Mouse (Mus musculus) left cerebral cortex, adult 2 months (tissue): ENCODE results near the gene Tnfsf13. TPM values are rescaled to one million over a fixed set of nuclear protein-coding genes. Genes with fewer than 3 reads are reported as not detected.

Source experiments
- DNase-seq, 2 experiments: peaks; one replicate each; pipeline ENCODE4 v3.0.0; 2021 to 2022; ENCODE audit warnings: low spot score in 2 of 2, mixed read lengths in 1 of 2; ENCODE audit errors: extremely low spot score in 1 of 2
- H3K27ac ChIP-seq: fragments of 200-600 bp; 2 replicates; pipeline ENCODE4 v1.8.1; 2022
- H3K4me3 ChIP-seq: fragments of 200-600 bp; 2 replicates; pipeline ENCODE4 v1.8.1; 2022
- CTCF ChIP-seq: fragments of 200-600 bp; IDR thresholded peaks from 2 replicates; pipeline ENCODE4 v1.8.1; 2022; ENCODE audit warnings: antibody characterized with exemption, mild to moderate bottlenecking, moderate library complexity
- intact Hi-C: fragments of 180-260 bp; cut with DNase I; formaldehyde crosslinking; loops from one replicate; pipeline ENCODE4 v1.15.1; 2025
- microRNA-seq, 2 experiments: library from miRNA; unstranded; fragments of <30 nt; microRNA quantifications; one replicate each; pipeline ENCODE4 v1.2.0; 2021
- total RNA-seq, 2 experiments: library from RNA; stranded (reverse); gene quantifications; 2 replicates each; pipeline ENCODE4 v1.2.3; 2021

Gene Tnfsf13
- total RNA-seq, 2 experiments from 2014 or later = 3.3 to 3.8 TPM

DNA sequence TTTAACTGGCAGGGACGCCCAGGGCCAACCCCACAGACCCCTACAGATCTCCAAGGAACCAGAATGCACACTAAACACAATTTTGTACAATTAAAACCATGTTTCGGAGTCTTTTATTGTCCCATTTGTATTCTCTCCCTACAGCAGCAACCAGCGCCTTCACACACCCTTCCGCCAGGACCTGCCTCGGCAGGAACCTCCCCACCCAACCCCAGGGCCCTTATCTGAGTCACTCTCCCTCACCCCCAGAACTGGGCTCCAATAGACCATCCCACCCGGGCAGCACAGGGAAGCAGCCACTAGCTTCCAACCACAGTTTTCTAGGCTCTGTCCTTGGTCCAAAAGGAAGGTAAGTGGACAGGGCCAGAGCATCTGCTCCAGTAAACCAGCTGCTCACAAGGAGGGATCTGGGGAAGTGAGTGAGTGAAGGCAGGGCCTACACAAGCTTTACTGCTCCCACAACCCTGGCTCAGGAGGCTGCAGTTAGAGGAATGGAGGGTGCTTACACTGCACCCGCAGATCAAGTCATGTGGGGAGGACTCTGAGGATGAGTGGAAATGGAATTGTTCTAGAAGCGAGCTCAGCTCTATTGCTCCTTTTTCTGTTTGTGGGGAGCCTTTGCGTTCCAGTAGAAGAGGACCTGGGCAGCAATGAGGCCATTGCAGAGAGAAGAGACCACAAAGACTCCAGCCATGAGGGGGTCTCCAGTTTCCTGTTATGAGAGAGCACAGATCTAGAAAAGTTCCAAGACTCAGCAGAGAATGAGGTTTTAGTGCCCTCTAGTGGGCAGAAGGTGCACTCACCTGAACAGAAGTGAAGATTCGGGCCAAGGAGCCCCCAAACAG, 28.7 kb downstream of the Tnfsf13 start:
- no peak for DNase-seq
- Histone ChIP-seq H3K4me3 (no peak overlapping the region), H3K27ac (no peak overlapping the region)
- intact Hi-C loops = no loop called here
- TF ChIP-seq CTCF = peak; percentile 85

DNA sequence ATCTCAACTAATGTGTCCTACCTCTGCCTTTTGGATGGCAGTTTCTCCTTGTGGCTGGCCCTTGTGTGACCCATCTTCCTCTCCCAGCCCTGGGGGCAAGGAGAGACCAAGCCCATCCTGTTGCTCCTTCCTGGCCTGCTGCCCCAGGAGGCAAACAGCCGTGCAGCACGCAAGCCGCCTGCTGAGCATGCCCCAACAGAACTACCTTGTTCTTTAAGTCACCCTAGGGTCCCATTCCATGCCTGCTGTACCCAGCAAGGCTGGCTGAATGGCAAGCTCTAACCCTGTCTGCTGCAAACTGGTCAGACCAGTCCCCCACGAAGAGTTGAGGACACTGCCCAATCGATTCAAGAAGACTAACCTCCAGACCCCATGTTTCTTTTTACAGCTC, 29.5 kb downstream of the Tnfsf13 start:
- H3K4me3 ChIP-seq = no peak overlapping the region
- intact Hi-C loops = no loop called here
- TF ChIP-seq CTCF = no peak
- no peak overlapping the region for H3K27ac ChIP-seq
- DNase-seq = no peak

DNA sequence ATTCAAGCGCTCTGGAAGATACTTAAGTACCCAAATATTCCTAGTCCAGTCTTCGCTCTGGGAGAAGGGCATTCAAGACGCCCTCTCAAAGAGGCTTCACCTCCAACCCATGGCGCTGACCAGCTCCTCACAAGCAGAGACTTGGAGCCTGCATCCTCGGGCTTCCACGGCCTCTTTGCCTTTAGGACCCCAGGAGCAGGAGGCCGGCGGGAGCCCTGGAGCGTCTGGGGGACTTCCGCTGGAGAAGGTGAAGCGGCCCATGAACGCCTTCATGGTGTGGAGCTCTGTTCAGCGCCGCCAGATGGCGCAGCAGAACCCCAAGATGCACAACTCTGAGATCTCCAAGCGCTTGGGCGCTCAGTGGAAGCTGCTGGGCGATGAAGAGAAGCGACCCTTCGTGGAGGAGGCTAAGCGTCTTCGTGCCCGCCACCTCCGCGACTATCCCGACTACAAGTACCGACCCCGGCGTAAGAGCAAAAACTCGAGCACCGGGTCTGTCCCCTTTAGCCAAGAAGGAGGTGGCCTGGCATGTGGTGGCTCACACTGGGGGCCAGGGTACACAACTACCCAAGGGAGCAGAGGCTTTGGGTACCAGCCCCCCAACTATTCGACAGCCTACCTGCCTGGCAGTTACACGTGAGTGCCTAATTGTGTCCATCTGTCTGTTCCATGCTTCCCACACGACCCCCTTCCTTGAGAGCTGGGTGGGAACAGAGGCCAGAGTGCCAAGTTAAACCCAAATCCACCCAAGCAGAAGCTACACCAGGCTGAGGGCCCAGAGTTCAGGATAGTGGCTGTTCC, 30.1 kb downstream of the Tnfsf13 start, which contains the start of gene Sox15:
Gene Sox15, plus strand, starts transcription at position 51 of the 801 bp plus-strand sequence.
- intact Hi-C loops = no loop called here
- peak; percentile 87 for TF ChIP-seq CTCF
- no peak within 1 kb of the TSS for H3K27ac ChIP-seq
- DNase-seq = peak; percentile 63 to 77
- H3K4me3 ChIP-seq = no peak within 1 kb of the TSS

DNA sequence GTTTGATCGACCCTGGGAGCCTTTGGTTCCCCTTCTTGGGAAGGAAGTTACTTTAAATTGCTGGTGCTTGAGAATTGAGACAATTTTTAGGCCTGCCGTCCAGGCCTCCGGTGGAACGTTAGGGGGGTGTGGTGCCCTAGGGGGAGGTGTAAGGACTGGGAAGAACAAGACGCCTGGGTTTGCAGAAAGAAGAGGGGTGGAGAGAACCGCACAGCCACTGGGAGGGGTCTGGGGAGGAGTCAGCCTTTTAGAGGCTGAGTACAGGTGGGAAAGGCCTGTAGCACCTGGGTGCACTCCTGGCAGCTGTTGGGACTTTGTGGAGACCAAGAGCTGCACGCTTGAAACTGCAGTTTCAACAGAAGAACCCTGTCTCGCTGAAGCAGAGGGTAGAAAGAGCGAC, 30.8 kb downstream of the Tnfsf13 start:
- DNase-seq = no peak

DNA sequence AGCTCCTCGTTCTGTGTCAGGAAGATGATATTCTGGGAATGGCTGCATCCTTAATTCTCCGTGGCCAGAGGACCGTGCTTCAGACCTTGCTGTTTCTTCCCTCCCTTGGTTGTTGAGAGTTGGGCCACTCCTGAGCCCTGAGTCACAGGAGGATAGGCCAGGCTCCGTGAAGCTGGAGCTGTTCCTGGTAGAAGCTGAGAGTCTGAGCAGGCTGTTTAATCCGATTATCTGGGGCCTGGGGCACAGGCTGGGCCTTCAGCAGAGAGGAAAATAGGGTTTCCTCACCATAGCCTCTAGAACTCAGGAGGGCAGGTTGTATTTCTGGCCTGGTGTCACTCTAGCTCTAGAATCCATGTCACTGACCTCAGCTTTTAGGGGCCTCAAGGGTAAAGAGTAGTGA, 32.2 kb downstream of the Tnfsf13 start:
- Histone ChIP-seq H3K27ac (no peak overlapping the region), H3K4me3 (no peak overlapping the region)
- DNase-seq = no peak
- TF ChIP-seq CTCF = no peak
- intact Hi-C loops = no loop called here

More for the DNA sequence above, 30.8 kb downstream of the Tnfsf13 start:
- Histone ChIP-seq H3K27ac (no peak overlapping the region), H3K4me3 (no peak overlapping the region)
- intact Hi-C loops = no loop called here
- no peak for TF ChIP-seq CTCF

DNA sequence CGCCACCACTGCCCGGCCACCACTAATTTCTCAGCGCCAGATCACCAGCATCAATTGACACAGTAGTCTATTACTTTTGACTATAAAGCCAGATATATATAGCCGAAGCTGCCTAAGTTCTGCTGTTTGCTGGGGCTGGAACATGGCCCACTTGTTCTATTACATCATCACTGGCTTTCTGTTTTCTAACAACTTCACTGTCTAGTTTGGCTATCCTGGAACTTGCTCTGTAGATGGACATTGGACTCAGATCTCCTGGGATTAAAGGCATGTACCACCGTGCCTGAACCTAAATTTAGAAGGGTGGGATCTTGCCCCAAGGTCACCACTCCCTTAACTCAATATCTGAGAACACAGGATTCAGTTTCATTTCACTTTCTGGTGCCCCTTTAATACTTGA, 39.7 kb downstream of the Tnfsf13 start:
- no peak for DNase-seq
- no peak overlapping the region for H3K4me3 ChIP-seq
- intact Hi-C loops = loop anchor here (5.0 kb wide), 1 partner anchor 91 kb away; no protein-coding TSS in a partner anchor
- H3K27ac ChIP-seq = no peak overlapping the region
- no peak for TF ChIP-seq CTCF

DNA sequence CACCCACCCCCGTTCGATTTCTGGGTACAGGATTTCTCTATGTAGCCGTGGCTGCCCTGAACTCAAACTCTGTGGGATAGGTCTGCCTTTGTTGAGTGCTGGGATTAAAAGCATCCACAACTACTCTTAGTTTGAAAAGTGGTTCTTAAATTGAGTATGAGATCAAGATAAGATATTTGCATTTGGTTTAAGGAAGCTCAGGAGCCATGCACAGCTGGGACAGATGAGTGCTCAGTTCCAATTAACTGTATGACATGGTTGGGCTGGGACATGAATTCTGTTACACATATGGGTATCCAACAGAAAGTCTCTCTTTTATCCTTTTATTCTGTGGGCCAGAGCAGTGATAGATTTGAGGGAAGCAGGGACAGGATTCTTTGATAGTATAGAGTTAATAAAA, 50.1 kb downstream of the Tnfsf13 start:
- H3K27ac ChIP-seq = no peak overlapping the region
- TF ChIP-seq CTCF = no peak
- DNase-seq = no peak
- intact Hi-C loops = no loop called here
- no peak overlapping the region for H3K4me3 ChIP-seq

DNA sequence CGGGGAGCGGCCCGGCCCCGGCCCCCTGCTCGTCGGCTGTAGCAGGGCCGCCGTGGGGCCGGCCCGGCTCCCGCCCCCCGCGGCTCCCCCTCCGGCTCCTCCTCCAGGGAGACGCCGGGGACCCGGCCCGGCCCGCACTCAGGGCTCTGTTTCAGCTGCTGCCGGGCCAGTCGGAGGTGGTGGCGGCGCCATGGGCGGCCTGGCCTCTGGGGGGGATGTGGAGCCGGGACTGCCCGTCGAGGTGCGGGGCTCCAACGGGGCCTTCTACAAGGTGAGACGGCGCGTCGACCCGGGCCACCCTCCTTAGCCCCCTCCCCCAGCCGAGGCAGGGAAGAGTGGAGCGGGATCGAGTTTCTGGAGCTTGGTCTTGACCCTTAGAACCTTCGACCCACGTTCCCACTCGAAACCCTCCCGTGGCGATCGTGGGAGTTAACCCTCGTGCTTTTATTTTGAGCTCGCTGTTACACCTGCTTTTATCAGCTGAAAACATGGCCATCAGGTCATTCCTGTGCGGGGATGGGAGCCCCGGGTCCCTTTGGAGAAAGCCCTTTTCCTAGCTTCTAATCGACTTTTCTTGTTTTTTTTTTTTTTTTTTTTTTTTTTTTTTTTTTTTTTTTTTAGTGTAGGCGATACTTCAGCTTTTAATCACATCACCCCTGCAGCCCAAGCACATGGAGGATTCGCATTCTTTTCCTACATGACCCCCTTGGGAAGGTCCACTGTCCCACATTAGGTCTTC, 52.3 kb downstream of the Tnfsf13 start:
- TF ChIP-seq CTCF = no peak
- Histone ChIP-seq H3K27ac (peak overlapping the region; percentile 85), H3K4me3 (peak overlapping the region; percentile 79)
- intact Hi-C loops = loop anchor here (5.0 kb wide), 1 partner anchor 124 kb away; the partner anchor contains the start of gene Polr2a
- DNase-seq = peak in 1 of 2 experiments; percentile 47

Small RNA genes lying within 50 kb of the gene (microRNA-seq; reads per million reads assigned to microRNA genes)
- gene Mir1934 (8.1 to 14.4 reads per million in 2 experiments), gene Mir467f (0 reads per million in 2 experiments)

Other genes with a start within 250 kb of the Tnfsf13 start
- 1 to 10 TPM; 2.7 to 3.7 TPM for gene Dnah2, start 136.7 kb downstream of the Tnfsf13 start, total RNA-seq
- gene Efnb3, start 125.6 kb downstream of the Tnfsf13 start, total RNA-seq = 10 to 100 TPM; 46.6 to 63.0 TPM
- 10 to 100 TPM in 1 of 2 experiments, 1 to 10 TPM in 1; 7.6 to 10.5 TPM for gene Wrap53, start 105.5 kb downstream of the Tnfsf13 start, total RNA-seq
- 10 to 100 TPM; 23.7 TPM for gene Trp53, start 105.4 kb downstream of the Tnfsf13 start, total RNA-seq
- 100 to 1,000 TPM; 411 to 429 TPM for gene Atp1b2, start 79.8 kb downstream of the Tnfsf13 start, total RNA-seq
- not detected for gene Shbg, start 67.9 kb downstream of the Tnfsf13 start, total RNA-seq
- 10 to 100 TPM in 1 of 2 experiments, 1 to 10 TPM in 1; 9.9 to 13.7 TPM for gene Sat2, start 63.8 kb downstream of the Tnfsf13 start, total RNA-seq
- 100 to 1,000 TPM; 146 TPM for gene Fxr2, start 52.8 kb downstream of the Tnfsf13 start, total RNA-seq
- gene Sox15, start 30.5 kb downstream of the Tnfsf13 start, total RNA-seq = not detected
- 10 to 100 TPM; 59.0 to 59.4 TPM for gene Mpdu1, start 23.1 kb downstream of the Tnfsf13 start, total RNA-seq
- 10 to 100 TPM; 11.8 to 14.1 TPM for gene Cd68, start 19.6 kb downstream of the Tnfsf13 start, total RNA-seq
- gene Eif4a1, start 13.4 kb downstream of the Tnfsf13 start, total RNA-seq = 100 to 1,000 TPM; 299 to 311 TPM
- 100 to 1,000 TPM; 108 to 111 TPM for gene Senp3, start 3.7 kb downstream of the Tnfsf13 start, total RNA-seq
- 10 to 100 TPM in 1 of 2 experiments, 1 to 10 TPM in 1; 9.5 to 10.6 TPM for gene Tnfsf12, start 10.1 kb upstream of the Tnfsf13 start, total RNA-seq
- 1 to 10 TPM; 1.4 to 1.9 TPM for gene Tnfsfm13, start 10.3 kb upstream of the Tnfsf13 start, total RNA-seq
- gene Polr2a, start 72.9 kb upstream of the Tnfsf13 start, total RNA-seq = 10 to 100 TPM; 55.1 to 56.6 TPM
- gene Slc35g3, start 76.2 kb upstream of the Tnfsf13 start, total RNA-seq = not detected
- 100 to 1,000 TPM; 134 to 167 TPM for gene Zbtb4, start 80.1 kb upstream of the Tnfsf13 start, total RNA-seq
- gene Chrnb1, start 110.2 kb upstream of the Tnfsf13 start, total RNA-seq = 1 to 10 TPM; 1.0 to 1.4 TPM
- 10 to 100 TPM; 15.9 to 19.8 TPM for gene Fgf11, start 116.1 kb upstream of the Tnfsf13 start, total RNA-seq
- gene Tmem102, start 119.8 kb upstream of the Tnfsf13 start, total RNA-seq = under 1 TPM in 1 of 2 experiments, not detected in 1; 0.23 TPM
- gene Gm39566, start 129.5 kb upstream of the Tnfsf13 start, total RNA-seq = not detected
- not detected for gene Spem2, start 132.7 kb upstream of the Tnfsf13 start, total RNA-seq
- under 1 TPM; 0.34 to 0.44 TPM for gene Spem1, start 136.4 kb upstream of the Tnfsf13 start, total RNA-seq
- gene Nlgn2, start 152.0 kb upstream of the Tnfsf13 start, total RNA-seq = 100 to 1,000 TPM; 236 to 243 TPM
- 100 to 1,000 TPM; 113 to 126 TPM for gene Tmem256, start 152.7 kb upstream of the Tnfsf13 start, total RNA-seq
- gene Plscr3, start 160.6 kb upstream of the Tnfsf13 start, total RNA-seq = 10 to 100 TPM; 19.5 to 22.5 TPM
- under 1 TPM in 1 of 2 experiments, not detected in 1; 0.20 TPM for gene Tnk1, start 172.9 kb upstream of the Tnfsf13 start, total RNA-seq
- not detected for gene Tmem95, start 192.2 kb upstream of the Tnfsf13 start, total RNA-seq
- gene Kctd11, start 195.6 kb upstream of the Tnfsf13 start, total RNA-seq = 1 to 10 TPM; 1.3 to 1.5 TPM
- not detected for gene Acap1, start 209.8 kb upstream of the Tnfsf13 start, total RNA-seq
- gene 2810408A11Rik, start 215.2 kb upstream of the Tnfsf13 start, total RNA-seq = under 1 TPM; 0.23 to 0.87 TPM
- 100 to 1,000 TPM; 121 to 124 TPM for gene Neurl4, start 215.3 kb upstream of the Tnfsf13 start, total RNA-seq
- 10 to 100 TPM; 31.0 to 31.7 TPM for gene Gps2, start 228.1 kb upstream of the Tnfsf13 start, total RNA-seq
- 100 to 1,000 TPM; 408 to 429 TPM for gene Eif5a, start 236.2 kb upstream of the Tnfsf13 start, total RNA-seq